Mouse (Mus musculus) erythroblast, embryonic 14.5 days (primary cell): ENCODE measurements around the gene Prc1.

Source experiments
- GATA1 ChIP-seq: IDR thresholded peaks from 2 replicates; pipeline ENCODE4 v1.6.1; 2012; ENCODE audit warnings: low read length, inconsistent platforms, mixed read lengths
- TAL1 ChIP-seq: IDR thresholded peaks from 3 replicates; pipeline ENCODE4 v1.6.1; 2012; ENCODE audit warnings: low read length, inconsistent platforms, mixed read lengths

GRCm38 (mm10) chr7:80269751-80270255 is 24.4 kb upstream of the Prc1 start:
- no peak for TF ChIP-seq TAL1
- TF ChIP-seq GATA1 = no peak
